Mouse (Mus musculus) adrenal gland, postnatal 0 days (tissue): Measurements from ENCODE around the gene Olfr1261. TPM values are rescaled to one million over a fixed set of nuclear protein-coding genes. Genes with fewer than 3 reads are reported as not detected.

ENCODE experiments used
- polyA plus RNA-seq: library from polyadenylated mRNA; unstranded; fragments of >200 nt; fragmentation: Nextera tagmentation; extraction: Ambion mirVana; gene quantifications from 2 replicates; pipeline ENCODE4 v1.2.1, GENCODE M21; 2015

The Olfr1261 gene
- not detected in 2 replicates for polyA plus RNA-seq

GRCm38 (mm10) chr2:89990921-89991320 lies at the start of gene Olfr1261:
TSS of gene Olfr1261 (plus strand) at chr2:89991221.

DNA sequence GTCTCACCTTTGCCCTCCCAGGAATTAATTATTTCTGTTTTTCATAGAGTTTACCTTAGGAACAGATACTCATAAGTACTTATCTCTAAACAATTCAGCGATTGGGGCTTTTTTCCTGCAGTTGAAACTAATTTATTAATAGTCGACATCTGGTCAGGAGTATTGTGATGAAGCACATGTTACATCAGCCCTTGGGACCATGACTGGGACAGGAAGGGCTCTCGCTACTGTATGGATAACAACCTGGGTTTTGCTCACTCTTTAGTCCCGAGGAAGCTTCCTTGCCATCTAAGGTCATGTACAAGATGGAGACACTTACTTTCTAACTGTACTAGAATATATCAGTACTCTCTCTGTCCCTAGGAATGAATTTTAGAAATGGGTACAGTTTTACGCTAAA lies 42.5 kb upstream of the Olfr1261 start, which contains the start of gene Olfr1259:
TSS of gene Olfr1259 (minus strand) at position 101 of the 400 bp plus-strand sequence.

DNA sequence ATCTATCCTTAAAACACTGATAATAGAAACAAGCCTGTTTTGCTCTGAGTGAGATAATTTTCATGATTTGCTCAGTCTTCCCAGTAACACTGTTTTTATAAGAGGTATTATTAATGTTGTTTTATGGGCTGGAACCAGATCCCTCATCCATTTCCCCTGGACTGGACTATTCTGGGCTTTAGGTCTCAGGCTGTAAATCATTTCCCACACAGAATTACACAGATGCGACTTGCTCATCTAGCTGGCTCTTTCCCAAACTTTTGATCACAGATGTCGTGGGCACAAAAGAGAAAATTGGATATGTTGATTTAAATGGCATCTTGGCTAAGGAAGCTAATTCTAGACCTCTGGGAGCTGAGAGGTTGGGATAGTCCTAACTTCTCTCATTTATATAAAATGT lies 16.8 kb upstream of the Olfr1261 start, which contains the start of gene Olfr1260:
TSS of gene Olfr1260 (plus strand) at position 157 of the 400 bp plus-strand sequence.

GRCm38 (mm10) chr2:89999845-90000244 lies 8.8 kb downstream of the Olfr1261 start, which contains the start of gene Olfr1262:
TSS of gene Olfr1262 (plus strand) at chr2:90000145.

DNA sequence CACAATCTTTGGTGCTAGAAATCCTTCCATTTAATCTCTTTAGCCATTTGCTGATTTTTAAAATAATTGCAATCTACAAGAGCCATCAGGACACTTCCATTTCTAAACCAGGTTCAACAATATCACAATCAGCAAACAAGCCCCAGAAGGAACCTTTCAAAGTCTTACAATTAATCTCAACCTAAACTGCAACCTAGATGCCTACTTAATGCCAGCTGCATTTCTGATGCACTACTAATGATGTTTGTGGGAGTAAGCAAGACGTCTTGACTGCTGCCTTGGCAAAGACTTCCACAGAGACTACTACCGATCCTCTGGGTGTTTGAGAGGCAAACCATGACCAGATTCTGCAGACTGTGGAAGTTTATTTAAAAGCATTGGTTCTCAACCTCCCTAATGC lies 20.8 kb downstream of the Olfr1261 start, which contains the start of gene Olfr1263:
TSS of gene Olfr1263 (plus strand) at position 301 of the 400 bp plus-strand sequence.

GRCm38 (mm10) chr2:90025477-90025876 lies 34.5 kb downstream of the Olfr1261 start, which contains the start of gene Olfr1264:
TSS of gene Olfr1264 (minus strand) at chr2:90025577.

DNA sequence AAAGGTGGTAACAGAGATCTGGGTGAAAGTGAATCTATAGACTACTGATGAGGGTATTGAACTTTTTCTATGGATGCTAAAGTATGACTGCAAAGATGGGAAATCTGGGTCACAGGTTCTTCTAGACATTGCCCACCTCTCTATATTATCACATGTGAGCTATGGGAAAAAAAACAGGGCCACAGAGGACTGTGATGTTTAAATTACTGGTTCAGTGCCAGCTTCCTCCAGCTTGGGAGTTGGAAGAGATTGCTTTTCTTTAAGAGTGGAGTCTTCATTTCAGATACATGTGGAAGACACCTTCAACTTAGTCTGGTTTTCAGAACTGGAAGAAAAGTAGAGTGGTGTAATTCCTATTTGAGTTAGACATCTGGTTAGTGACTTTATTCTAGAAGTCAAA lies 44.0 kb downstream of the Olfr1261 start, which contains the start of gene Olfr1265:
TSS of gene Olfr1265 (plus strand) at position 301 of the 400 bp plus-strand sequence.

Other genes starting within 250 kb of the Olfr1261 start
- gene Olfr1253, start 234.1 kb upstream of the Olfr1261 start, polyA plus RNA-seq, result not detected in 2 replicates
- not detected in 2 replicates for gene Olfr1254, start 197.6 kb upstream of the Olfr1261 start, polyA plus RNA-seq
- not detected in 2 replicates for gene Olfr1255, start 179.2 kb upstream of the Olfr1261 start, polyA plus RNA-seq
- gene Olfr1256, start 149.7 kb upstream of the Olfr1261 start, polyA plus RNA-seq, result not detected in 2 replicates
- not detected in 2 replicates for gene Olfr48, start 143.0 kb upstream of the Olfr1261 start, polyA plus RNA-seq
- not detected in 2 replicates for gene Olfr1257, start 112.8 kb upstream of the Olfr1261 start, polyA plus RNA-seq
- gene Olfr1258, start 63.9 kb upstream of the Olfr1261 start, polyA plus RNA-seq, result not detected in 2 replicates
- not detected in 2 replicates for gene Olfr1259, start 42.6 kb upstream of the Olfr1261 start, polyA plus RNA-seq
- 0.23 and 0.35 TPM in 2 replicates for gene Olfr1260, start 16.9 kb upstream of the Olfr1261 start, polyA plus RNA-seq
- not detected in 2 replicates for gene Olfr1262, start 8.9 kb downstream of the Olfr1261 start, polyA plus RNA-seq
- gene Olfr1263, start 20.9 kb downstream of the Olfr1261 start, polyA plus RNA-seq, result not detected in 2 replicates
- not detected in 2 replicates for gene Olfr1264, start 34.4 kb downstream of the Olfr1261 start, polyA plus RNA-seq
- not detected in 2 replicates for gene Olfr1265, start 44.1 kb downstream of the Olfr1261 start, polyA plus RNA-seq
- gene Olfr140, start 72.4 kb downstream of the Olfr1261 start, polyA plus RNA-seq, result not detected in 2 replicates
- not detected in 2 replicates for gene Olfr1269, start 130.2 kb downstream of the Olfr1261 start, polyA plus RNA-seq
- not detected in 2 replicates for gene Olfr32, start 151.1 kb downstream of the Olfr1261 start, polyA plus RNA-seq
- not detected in 2 replicates for gene Olfr1270, start 161.9 kb downstream of the Olfr1261 start, polyA plus RNA-seq
- gene Olfr1506, start 233.3 kb downstream of the Olfr1261 start, polyA plus RNA-seq, result not detected in 2 replicates